Mouse (Mus musculus): ENCODE measurements around the gene 4930522H14Rik. TPM values are rescaled to one million over a fixed set of nuclear protein-coding genes. Genes with fewer than 3 reads are reported as not detected.

The 4930522H14Rik gene
- polyA plus RNA-seq, 1 experiment from 2014 or later: not detected

- no peak overlapping the region for H3K4me3 ChIP-seq (ENCODE audit: low read length)
- no peaks in the 10 kb centered on the region for H3K9me3 ChIP-seq (ENCODE audit: control insufficient read depth, low read length)
- H3K4me1 ChIP-seq (ENCODE audit: control insufficient read depth, insufficient read depth, low read depth, low read length): no peaks in the 10 kb centered on the region
- WGBS: 100% methylated on average over 1 of the region's 1 CpGs
- no peak overlapping the region for H3K9ac ChIP-seq (ENCODE audit: low read depth, low read length)
- H3K27ac ChIP-seq (ENCODE audit: low read depth, low read length): no peak overlapping the region
- H3K4me2 ChIP-seq (ENCODE audit: low read length): no peak overlapping the region
- ATAC-seq: no peak
- no peaks in the 10 kb centered on the region for H3K27me3 ChIP-seq (replicated peaks; ENCODE audit: control insufficient read depth, insufficient read depth, low read length)
- H3K36me3 ChIP-seq (ENCODE audit: control insufficient read depth, insufficient read depth, low read length): no peaks in the 10 kb centered on the region
Observed at GRCm38 (mm10) chr4:109482701-109483100, 48.4 kb downstream of the 4930522H14Rik start.

GRCm38 (mm10) chr4:109481424-109481823 lies 49.7 kb downstream of the 4930522H14Rik start:
- H3K27me3 ChIP-seq (replicated peaks; ENCODE audit: control insufficient read depth, insufficient read depth, low read length): no peaks in the 10 kb centered on the region
- H3K4me2 ChIP-seq (ENCODE audit: low read length): no peak overlapping the region
- H3K9me3 ChIP-seq (ENCODE audit: control insufficient read depth, low read length): no peaks in the 10 kb centered on the region
- H3K9ac ChIP-seq (ENCODE audit: low read depth, low read length): no peak overlapping the region
- H3K27ac ChIP-seq (ENCODE audit: low read depth, low read length): no peak overlapping the region
- no peak overlapping the region for H3K4me3 ChIP-seq (ENCODE audit: low read length)
- H3K36me3 ChIP-seq (ENCODE audit: control insufficient read depth, insufficient read depth, low read length): no peaks in the 10 kb centered on the region
- no peaks in the 10 kb centered on the region for H3K4me1 ChIP-seq (ENCODE audit: control insufficient read depth, insufficient read depth, low read depth, low read length)
- WGBS: 82% methylated on average over 2 of the region's 2 CpGs
- ATAC-seq: no peak

DNA sequence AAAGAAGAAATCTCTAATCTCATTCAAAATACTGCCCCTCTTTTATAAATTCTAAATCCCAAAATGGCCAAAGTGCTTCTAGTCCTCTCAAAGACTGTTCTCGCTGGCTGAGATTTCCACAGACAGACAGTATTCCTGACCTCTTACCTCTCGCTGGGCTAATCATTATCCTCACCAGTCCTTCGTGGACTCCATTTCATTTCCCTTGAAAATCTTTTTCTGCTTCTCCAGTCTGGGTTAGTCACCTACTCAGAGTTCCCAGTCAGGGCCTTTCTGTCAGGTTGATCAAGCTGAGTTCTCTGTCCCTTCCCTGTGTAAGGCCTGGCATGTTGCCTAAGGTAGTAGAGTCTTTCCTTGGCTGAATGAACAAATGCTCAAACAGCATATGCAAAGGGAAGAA lies 53.6 kb downstream of the 4930522H14Rik start:
- Histone ChIP-seq H3K27ac (ENCODE audit: low read depth, low read length) (no peak overlapping the region), H3K4me1 (ENCODE audit: control insufficient read depth, insufficient read depth, low read depth, low read length) (peaks cover 7% of the 10 kb centered on the region), H3K36me3 (ENCODE audit: control insufficient read depth, insufficient read depth, low read length) (no peaks in the 10 kb centered on the region), H3K4me3 (ENCODE audit: low read length) (no peak overlapping the region), H3K9ac (ENCODE audit: low read depth, low read length) (no peak overlapping the region), H3K27me3 (replicated peaks; ENCODE audit: control insufficient read depth, insufficient read depth, low read length) (no peaks in the 10 kb centered on the region), H3K4me2 (ENCODE audit: low read length) (no peak overlapping the region), H3K9me3 (ENCODE audit: control insufficient read depth, low read length) (no peaks in the 10 kb centered on the region)
- 93% methylated on average over 3 of the region's 3 CpGs for WGBS
- no peak for ATAC-seq

GRCm38 (mm10) chr4:109476554-109477014 lies 54.5 kb downstream of the 4930522H14Rik start:
- Histone ChIP-seq H3K4me2 (ENCODE audit: low read length) (peak overlapping the region; percentile 55), H3K4me1 (ENCODE audit: control insufficient read depth, insufficient read depth, low read depth, low read length) (peaks cover 11% of the 10 kb centered on the region), H3K27me3 (replicated peaks; ENCODE audit: control insufficient read depth, insufficient read depth, low read length) (no peaks in the 10 kb centered on the region), H3K4me3 (ENCODE audit: low read length) (peak overlapping the region; percentile 93), H3K9ac (ENCODE audit: low read depth, low read length) (peak overlapping the region; percentile 99), H3K27ac (ENCODE audit: low read depth, low read length) (peak overlapping the region; percentile 95), H3K36me3 (ENCODE audit: control insufficient read depth, insufficient read depth, low read length) (no peaks in the 10 kb centered on the region), H3K9me3 (ENCODE audit: control insufficient read depth, low read length) (no peaks in the 10 kb centered on the region)
- peak; percentile 99 for ATAC-seq
- under 1% methylated on average over 36 of the region's 39 CpGs for WGBS

DNA sequence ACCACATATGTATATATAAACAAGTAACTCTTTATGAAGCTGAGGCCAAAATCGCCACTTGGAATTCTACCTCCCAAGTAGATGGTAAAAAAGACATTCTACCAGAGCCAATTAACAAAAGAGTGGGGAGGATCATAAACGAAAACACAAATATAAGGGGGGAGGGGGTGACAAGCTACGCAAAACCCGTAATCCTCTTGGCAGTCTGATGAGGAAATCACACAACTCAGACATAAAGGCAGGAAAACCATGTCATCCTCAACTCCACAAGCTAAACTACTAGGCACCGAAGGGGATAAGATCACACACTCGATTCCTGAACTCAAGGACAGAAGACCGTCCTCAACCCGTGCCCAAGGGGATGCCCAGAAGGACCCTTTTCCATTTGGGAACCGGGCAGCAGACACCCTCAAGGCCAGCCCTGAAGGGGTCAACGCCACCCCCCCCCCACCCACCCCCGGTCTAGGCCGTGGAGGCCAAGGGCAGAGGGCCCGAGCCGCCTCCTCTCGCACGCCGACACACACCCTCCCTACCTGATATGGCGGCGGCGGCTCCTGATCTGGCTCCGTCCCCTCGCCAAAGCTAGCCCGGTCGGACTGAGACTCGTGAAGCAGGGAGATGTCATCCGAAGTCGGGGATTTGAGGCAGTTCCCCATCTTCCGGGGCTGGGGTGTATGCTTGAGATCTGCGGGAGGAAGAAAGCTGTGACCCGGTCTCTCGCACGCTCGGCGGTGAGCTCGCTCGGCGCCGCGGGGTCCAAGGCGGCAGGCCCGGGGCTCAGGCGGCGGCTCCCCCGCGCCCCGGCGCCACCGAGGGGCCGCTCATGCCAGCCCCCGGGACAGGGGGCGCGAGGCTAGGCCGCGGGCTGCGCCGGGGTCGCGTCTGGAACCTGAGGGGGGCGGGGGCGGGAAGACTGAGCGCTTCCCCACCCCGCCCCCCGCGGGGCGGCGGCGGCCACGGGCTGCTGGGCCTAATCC lies 55.2 kb downstream of the 4930522H14Rik start:
- peak overlapping the region; percentile 55 for H3K4me2 ChIP-seq (ENCODE audit: low read length)
- no peaks in the 10 kb centered on the region for H3K27me3 ChIP-seq (replicated peaks; ENCODE audit: control insufficient read depth, insufficient read depth, low read length)
- under 1% methylated on average over 36 of the region's 68 CpGs for WGBS
- H3K27ac ChIP-seq (ENCODE audit: low read depth, low read length): peak overlapping the region; percentile 95
- ATAC-seq: peak; percentile 79
- peaks cover 11% of the 10 kb centered on the region for H3K4me1 ChIP-seq (ENCODE audit: control insufficient read depth, insufficient read depth, low read depth, low read length)
- H3K9me3 ChIP-seq (ENCODE audit: control insufficient read depth, low read length): no peaks in the 10 kb centered on the region
- no peaks in the 10 kb centered on the region for H3K36me3 ChIP-seq (ENCODE audit: control insufficient read depth, insufficient read depth, low read length)
- H3K9ac ChIP-seq (ENCODE audit: low read depth, low read length): peak overlapping the region; percentile 99
- peak overlapping the region; percentile 93 for H3K4me3 ChIP-seq (ENCODE audit: low read length)

GRCm38 (mm10) chr4:109475078-109475477 lies 56.0 kb downstream of the 4930522H14Rik start:
- H3K9ac ChIP-seq (ENCODE audit: low read depth, low read length): no peak overlapping the region
- no peaks in the 10 kb centered on the region for H3K36me3 ChIP-seq (ENCODE audit: control insufficient read depth, insufficient read depth, low read length)
- peaks cover 11% of the 10 kb centered on the region for H3K4me1 ChIP-seq (ENCODE audit: control insufficient read depth, insufficient read depth, low read depth, low read length)
- H3K4me3 ChIP-seq (ENCODE audit: low read length): peak overlapping the region; percentile 93
- no peak for ATAC-seq
- peak overlapping the region; percentile 55 for H3K4me2 ChIP-seq (ENCODE audit: low read length)
- 58% methylated on average over 2 of the region's 2 CpGs for WGBS
- H3K27me3 ChIP-seq (replicated peaks; ENCODE audit: control insufficient read depth, insufficient read depth, low read length): no peaks in the 10 kb centered on the region
- no peaks in the 10 kb centered on the region for H3K9me3 ChIP-seq (ENCODE audit: control insufficient read depth, low read length)
- no peak overlapping the region for H3K27ac ChIP-seq (ENCODE audit: low read depth, low read length)

DNA sequence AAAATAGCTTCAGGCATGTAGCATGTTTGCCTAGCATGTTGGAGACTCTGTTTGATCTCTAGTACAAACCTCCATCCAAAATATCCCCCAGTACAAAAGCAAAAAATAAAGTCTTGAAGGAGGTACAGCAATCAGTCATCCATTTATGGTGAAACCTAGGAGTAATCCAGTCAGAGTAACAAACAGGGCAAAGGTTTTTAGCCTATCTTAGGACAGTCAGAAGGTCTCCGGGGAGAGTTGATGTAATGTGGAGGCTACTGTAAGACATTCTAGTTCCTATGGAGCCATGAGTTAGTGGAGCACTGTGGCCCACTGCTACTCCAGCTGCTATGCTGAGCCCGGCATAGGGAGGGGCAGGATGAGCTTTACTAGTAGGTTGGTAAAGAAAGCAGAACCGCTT lies 58.5 kb downstream of the 4930522H14Rik start:
- ATAC-seq: no peak
- no peaks in the 10 kb centered on the region for H3K9me3 ChIP-seq (ENCODE audit: control insufficient read depth, low read length)
- H3K27ac ChIP-seq (ENCODE audit: low read depth, low read length): no peak overlapping the region
- no peak overlapping the region for H3K4me2 ChIP-seq (ENCODE audit: low read length)
- H3K27me3 ChIP-seq (replicated peaks; ENCODE audit: control insufficient read depth, insufficient read depth, low read length): no peaks in the 10 kb centered on the region
- 92% methylated on average over 3 of the region's 3 CpGs for WGBS
- H3K9ac ChIP-seq (ENCODE audit: low read depth, low read length): no peak overlapping the region
- peaks cover 11% of the 10 kb centered on the region for H3K4me1 ChIP-seq (ENCODE audit: control insufficient read depth, insufficient read depth, low read depth, low read length)
- no peaks in the 10 kb centered on the region for H3K36me3 ChIP-seq (ENCODE audit: control insufficient read depth, insufficient read depth, low read length)
- no peak overlapping the region for H3K4me3 ChIP-seq (ENCODE audit: low read length)

DNA sequence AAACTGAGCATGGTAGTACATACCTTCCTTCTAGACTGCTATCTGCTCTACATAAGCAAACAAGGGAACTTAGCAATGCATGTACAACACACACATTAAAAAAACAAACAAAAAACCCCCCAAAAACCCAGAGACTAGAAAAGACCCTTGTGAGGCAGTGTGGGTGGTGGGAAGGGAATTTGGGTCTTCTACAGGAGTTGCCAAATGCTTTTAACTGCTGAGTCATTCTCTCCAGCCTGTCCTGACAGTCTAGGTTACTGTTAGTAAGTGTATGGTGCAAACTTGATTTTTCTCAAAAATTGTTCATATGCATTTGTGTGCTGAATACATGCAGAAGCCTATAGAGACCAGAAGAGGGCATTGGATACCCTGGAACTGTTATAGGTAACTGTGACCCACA lies 59.5 kb downstream of the 4930522H14Rik start:
- Histone ChIP-seq H3K27ac (ENCODE audit: low read depth, low read length) (no peak overlapping the region), H3K36me3 (ENCODE audit: control insufficient read depth, insufficient read depth, low read length) (no peaks in the 10 kb centered on the region), H3K4me2 (ENCODE audit: low read length) (no peak overlapping the region), H3K4me3 (ENCODE audit: low read length) (no peak overlapping the region), H3K27me3 (replicated peaks; ENCODE audit: control insufficient read depth, insufficient read depth, low read length) (no peaks in the 10 kb centered on the region), H3K4me1 (ENCODE audit: control insufficient read depth, insufficient read depth, low read depth, low read length) (peaks cover 11% of the 10 kb centered on the region), H3K9me3 (ENCODE audit: control insufficient read depth, low read length) (no peaks in the 10 kb centered on the region), H3K9ac (ENCODE audit: low read depth, low read length) (no peak overlapping the region)
- no peak for ATAC-seq

GRCm38 (mm10) chr4:109467687-109468086 lies 63.4 kb downstream of the 4930522H14Rik start:
- no peak for ATAC-seq

More at GRCm38 (mm10) chr4:109467687-109468086, 63.4 kb downstream of the 4930522H14Rik start:
- Histone ChIP-seq H3K4me3 (ENCODE audit: low read length) (no peak overlapping the region), H3K27me3 (replicated peaks; ENCODE audit: control insufficient read depth, insufficient read depth, low read length) (no peaks in the 10 kb centered on the region), H3K4me2 (ENCODE audit: low read length) (no peak overlapping the region), H3K4me1 (ENCODE audit: control insufficient read depth, insufficient read depth, low read depth, low read length) (0 out of 2 replicates have a peak, but pooled peaks cover 3% of the 10 kb centered on the region), H3K36me3 (ENCODE audit: control insufficient read depth, insufficient read depth, low read length) (no peaks in the 10 kb centered on the region), H3K9ac (ENCODE audit: low read depth, low read length) (no peak overlapping the region), H3K9me3 (ENCODE audit: control insufficient read depth, low read length) (no peaks in the 10 kb centered on the region), H3K27ac (ENCODE audit: low read depth, low read length) (no peak overlapping the region)
